Mouse (Mus musculus) myocyte (in vitro differentiated cells): ENCODE data around the gene Myo1d.

ENCODE experiments used
- CEBPB ChIP-seq: IDR thresholded peaks from 2 replicates; pipeline ENCODE4 v1.6.1; 2011; ENCODE audit warnings: mild to moderate bottlenecking, moderate library complexity; ENCODE audit not compliant: poor library complexity, insufficient read depth, severe bottlenecking
- E2F4 ChIP-seq: IDR thresholded peaks from one replicate; pipeline ENCODE4 v1.6.1; 2011; ENCODE audit warnings: mild to moderate bottlenecking, control low read depth, moderate library complexity; ENCODE audit not compliant: insufficient read depth
- MAX ChIP-seq: IDR thresholded peaks from one replicate; pipeline ENCODE4 v1.6.1; 2011; ENCODE audit warnings: low read depth, mild to moderate bottlenecking, control low read depth
- MYOD1 ChIP-seq, 3 experiments: IDR thresholded peaks; one replicate each; pipeline ENCODE4 v1.6.1; 2011; ENCODE audit warnings: control low read depth in 2 of 3, low read depth in 2 of 3, mild to moderate bottlenecking in 2 of 3, moderate library complexity in 1 of 3; ENCODE audit not compliant: insufficient read length in 2 of 3, control insufficient read depth in 1 of 3
- POLR2A ChIP-seq: IDR thresholded peaks from one replicate; pipeline ENCODE4 v1.6.1; 2011; ENCODE audit warnings: low read depth, mild to moderate bottlenecking, control low read depth, moderate library complexity; ENCODE audit not compliant: insufficient read length
- POLR2AphosphoS2 ChIP-seq: IDR thresholded peaks from one replicate; pipeline ENCODE4 v1.6.1; 2011; ENCODE audit warnings: low read depth, control low read depth; ENCODE audit not compliant: insufficient read length
- REST ChIP-seq: IDR thresholded peaks from one replicate; pipeline ENCODE4 v1.6.1; 2011; ENCODE audit warnings: mild to moderate bottlenecking, control low read depth, moderate library complexity; ENCODE audit not compliant: insufficient read depth, insufficient read length

GRCm38 (mm10) chr11:80489172-80489881 lies 290.5 kb downstream of the Myo1d start:
- TF ChIP-seq POLR2A (peak; percentile 43), E2F4 (no peak), POLR2AphosphoS2 (peak; percentile 25), REST (no peak), CEBPB (no peak), MAX (no peak), MYOD1 (IDR thresholded peaks at IDR 0.05; ENCODE audit: control insufficient read depth in 1 of 3, insufficient read length in 2 of 3, low read depth in 2 of 3) (peak; percentile 82 to 98 (median 97))
